Mouse (Mus musculus) liver, postnatal 0 days (tissue): ENCODE data around the gene Tbx5.

Experiments
- CTCF ChIP-seq: sonication (generic); IDR thresholded peaks from 2 replicates; pipeline ENCODE4 v1.5.1; 2016; ENCODE audit warnings: antibody characterized with exemption, low read depth
- EP300 ChIP-seq: IDR thresholded peaks from 2 replicates; pipeline ENCODE4 v1.6.1; 2016; ENCODE audit warnings: antibody characterized with exemption, low read depth, mild to moderate bottlenecking

DNA sequence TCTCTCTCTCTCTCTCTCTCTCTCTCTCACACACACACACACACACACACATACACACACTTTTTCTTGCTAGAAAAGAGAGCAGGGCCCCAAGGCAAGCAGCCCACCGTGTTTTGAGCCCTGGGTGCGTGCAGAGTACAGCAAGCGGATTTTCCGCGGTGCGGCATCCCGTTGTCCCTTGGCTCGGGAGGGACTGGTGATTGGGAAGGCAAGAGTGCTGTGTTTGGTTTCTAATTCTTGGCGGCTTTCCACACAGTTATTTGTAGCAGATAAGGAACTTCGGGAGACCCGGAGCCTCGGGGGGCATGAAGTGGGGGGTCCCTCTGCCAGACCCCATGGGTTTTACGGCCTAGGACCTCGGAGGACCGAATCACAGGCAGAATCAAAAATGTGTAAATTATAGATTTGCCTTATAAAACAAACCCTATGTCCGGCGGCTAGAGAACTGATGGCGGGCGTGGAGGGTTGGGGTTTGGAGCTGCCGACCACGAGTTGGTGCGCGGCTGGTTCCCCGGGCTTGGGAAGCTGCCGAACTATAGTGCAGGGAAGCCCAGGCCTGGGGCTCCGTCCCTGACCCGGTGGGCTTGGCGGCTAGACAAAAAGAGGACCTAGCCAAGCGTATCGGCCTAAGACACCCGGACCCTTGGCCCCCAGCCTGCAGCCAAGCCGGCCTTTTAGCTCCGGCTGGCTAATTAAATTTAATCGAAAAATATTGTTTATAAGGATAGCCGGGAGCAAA, 28.0 kb upstream of the Tbx5 start:
- no peak for TF ChIP-seq CTCF
- no peak for TF ChIP-seq EP300
